ENCODE assay signal across 11 mouse cellular contexts in genomic region chr17:24463374-24464133, GRCm38 (mm10). TPM values are rescaled to one million over a fixed set of nuclear protein-coding genes. Genes with fewer than 3 reads are reported as not detected.
DNase-seq lines count a peak whose midpoint lies in the region; ATAC-seq and TF ChIP-seq lines count a peak whose summit lies in the region.
"Had no signal": no experiment of that assay in that cellular context is flagged by ENCODE, and none has a peak within 500 bp of the region (broad histone marks: within the 10 kb centered on the region; RNA-seq: fewer than 3 reads in every experiment).

No protein-coding gene starts in this region.

- H3K27me3 ChIP-seq in G1E (ENCODE audit: insufficient read depth, low read length) = no peaks in the 10 kb centered on the region

- ATAC-seq in G1E (ENCODE audit: extremely low read depth, insufficient number of reproducible peaks, low FRiP score, poor library complexity, severe bottlenecking) = peak; percentile 70
- peak; percentile 82 for ATAC-seq in megakaryocyte, adult 5-6 weeks (ENCODE audit: poor library complexity, severe bottlenecking)

- no peak for DNase-seq in left cerebral cortex, adult 2 months (ENCODE audit: extremely low spot score in 1 of 2, low spot score in 2 of 2)
- no peak for DNase-seq in left cerebral cortex, postnatal 25 days (ENCODE audit: low spot score in 2 of 2)
- DNase-seq in G1E (ENCODE audit: low spot score) = no peak
- DNase-seq in c-Kit-positive CD71-negative TER-119-negative erythroid progenitor cells, embryonic 14.5 days (ENCODE audit: low read depth) = peak; percentile 60
- no peak for DNase-seq in gastrocnemius, postnatal 36 days
- no peak for DNase-seq in lung, postnatal 10 days
- DNase-seq: cerebellum, adult 9-11 months; lung, adult 2 months; right cerebral cortex, adult 18-20 months had no signal

- intact Hi-C loops in left cerebral cortex, adult 2 months (cut with DNase I) = no loop called here
- intact Hi-C loops in left cerebral cortex, postnatal 25 days (cut with DNase I) = no loop called here
- intact Hi-C loops in gastrocnemius, postnatal 36 days (cut with DNase I) = no loop called here

- peak; percentile 19 for TF ChIP-seq CTCF in left cerebral cortex, adult 2 months (IDR thresholded peaks at IDR 0.05)
- no peak for TF ChIP-seq CTCF in G1E (IDR thresholded peaks at IDR 0.05; ENCODE audit: low read depth, low read length)

- no peaks in the 10 kb centered on the region for H3K9me3 ChIP-seq in G1E (replicated peaks)

- no peak overlapping the region for H3K27ac ChIP-seq in left cerebral cortex, adult 2 months

- peaks cover 20% of the 10 kb centered on the region for H3K4me1 ChIP-seq in G1E (ENCODE audit: insufficient read depth, low read depth, low read length)

- no peak overlapping the region for H3K4me3 ChIP-seq in left cerebral cortex, adult 2 months
- H3K4me3 ChIP-seq in G1E (ENCODE audit: low read depth, low read length) = no peak overlapping the region

- peaks cover 43% of the 10 kb centered on the region for H3K36me3 ChIP-seq in G1E (replicated peaks)

RNA-seq across cellular contexts. Expression of gene E4f1, which starts 6.6 kb away (rescaled TPM):
- total RNA-seq in left cerebral cortex, adult 2 months (2021) = 10 to 100 TPM; 37.7 to 41.7 TPM
- total RNA-seq in left cerebral cortex, postnatal 25 days (2021) = 10 to 100 TPM; 30.4 to 33.2 TPM
- 21.7 and 37.2 TPM in 2 replicates for total RNA-seq in G1E (2014; fragmentation: Nextera tagmentation)
- total RNA-seq in G1E (2017) = 17.4 and 18.4 TPM in 2 replicates
- polyA plus RNA-seq in G1E (2012) = 17.1 and 19.7 TPM in 2 replicates
- 20.7 and 27.5 TPM in 2 replicates for total RNA-seq in megakaryocyte, adult 5-6 weeks (2015)
- 14.2 and 14.5 TPM in 2 replicates for total RNA-seq in megakaryocyte, adult 5-6 weeks (2017)
- total RNA-seq in gastrocnemius, postnatal 36 days (2021) = 10 to 100 TPM in 1 of 2 experiments, 1 to 10 TPM in 1; 9.5 to 11.7 TPM

RNA-seq across cellular contexts. Expression of gene Pgp, which starts 6.6 kb away (rescaled TPM):
- 10 to 100 TPM; 65.8 to 69.6 TPM for total RNA-seq in left cerebral cortex, adult 2 months (2021)
- total RNA-seq in left cerebral cortex, postnatal 25 days (2021) = 10 to 100 TPM; 70.2 to 72.3 TPM
- total RNA-seq in G1E (2014; fragmentation: Nextera tagmentation) = 17.8 and 19.6 TPM in 2 replicates
- total RNA-seq in G1E (2017) = 13.3 and 13.9 TPM in 2 replicates
- 58.3 and 69.2 TPM in 2 replicates for polyA plus RNA-seq in G1E (2012)
- total RNA-seq in megakaryocyte, adult 5-6 weeks (2015) = 20.7 and 25.5 TPM in 2 replicates
- 14.5 and 14.6 TPM in 2 replicates for total RNA-seq in megakaryocyte, adult 5-6 weeks (2017)
- 10 to 100 TPM; 50.7 to 54.6 TPM for total RNA-seq in gastrocnemius, postnatal 36 days (2021)

RNA-seq across cellular contexts. Expression of gene Bricd5, which starts 10.1 kb away (rescaled TPM):
- 1 to 10 TPM; 1.7 to 1.9 TPM for total RNA-seq in left cerebral cortex, adult 2 months (2021)
- 1 to 10 TPM; 1.4 to 1.6 TPM for total RNA-seq in left cerebral cortex, postnatal 25 days (2021)
- total RNA-seq in G1E (2014; fragmentation: Nextera tagmentation) = not detected in 2 replicates
- 0.33 and 0.58 TPM in 2 replicates for total RNA-seq in G1E (2017)
- 0.23 and 0.27 TPM in 2 replicates for polyA plus RNA-seq in G1E (2012)
- 0.75 TPM in 1 of 2 replicates, not detected in the other for total RNA-seq in megakaryocyte, adult 5-6 weeks (2015)
- total RNA-seq in megakaryocyte, adult 5-6 weeks (2017) = 0.26 TPM in 1 of 2 replicates, not detected in the other
- under 1 TPM in 1 of 2 experiments, not detected in 1; 0.26 TPM for total RNA-seq in gastrocnemius, postnatal 36 days (2021)
- polyA plus RNA-seq: stomach, embryonic 14.5 days had no signal

RNA-seq across cellular contexts. Expression of gene Mlst8, which starts 15.3 kb away (rescaled TPM):
- total RNA-seq in left cerebral cortex, adult 2 months (2021) = 10 to 100 TPM; 34.5 to 37.1 TPM
- total RNA-seq in left cerebral cortex, postnatal 25 days (2021) = 10 to 100 TPM; 30.0 to 32.2 TPM
- total RNA-seq in G1E (2014; fragmentation: Nextera tagmentation) = 5.2 and 7.0 TPM in 2 replicates
- 17.2 and 19.7 TPM in 2 replicates for total RNA-seq in G1E (2017)
- 6.4 and 7.1 TPM in 2 replicates for polyA plus RNA-seq in G1E (2012)
- total RNA-seq in megakaryocyte, adult 5-6 weeks (2015) = 12.5 and 14.6 TPM in 2 replicates
- 42.3 and 43.2 TPM in 2 replicates for total RNA-seq in megakaryocyte, adult 5-6 weeks (2017)
- 10 to 100 TPM; 11.9 to 12.1 TPM for total RNA-seq in gastrocnemius, postnatal 36 days (2021)

RNA-seq across cellular contexts. Expression of gene Dnase1l2, which starts 20.6 kb away (rescaled TPM):
- 10 to 100 TPM in 1 of 2 experiments, 1 to 10 TPM in 1; 6.8 to 14.8 TPM for total RNA-seq in left cerebral cortex, adult 2 months (2021)
- total RNA-seq in left cerebral cortex, postnatal 25 days (2021) = 1 to 10 TPM; 6.4 to 8.1 TPM
- total RNA-seq in G1E (2014; fragmentation: Nextera tagmentation) (0.73 and 1.3 TPM in 2 replicates), G1E (2017) (1.7 and 2.3 TPM in 2 replicates)
- 0.05 and 0.18 TPM in 2 replicates for polyA plus RNA-seq in G1E (2012)
- total RNA-seq in megakaryocyte, adult 5-6 weeks (2015) = 2.6 and 4.7 TPM in 2 replicates
- 1.4 and 1.7 TPM in 2 replicates for total RNA-seq in megakaryocyte, adult 5-6 weeks (2017)
- under 1 TPM; 0.49 to 0.99 TPM for total RNA-seq in gastrocnemius, postnatal 36 days (2021)
